Mouse (Mus musculus) cerebellum, adult 2 months (tissue): ENCODE data around the gene Tbc1d10c.

ENCODE experiments used
- CTCF ChIP-seq: fragments of 200-500 bp; IDR thresholded peaks from 2 replicates; pipeline ENCODE4 v1.5.1; 2011; ENCODE audit warnings: low read depth, mild to moderate bottlenecking, control low read depth, low read length, moderate library complexity, borderline replicate concordance; ENCODE audit not compliant: insufficient read depth
- POLR2A ChIP-seq: fragments of 200-500 bp; IDR thresholded peaks from 2 replicates; pipeline ENCODE4 v1.6.1; 2011; ENCODE audit warnings: low read length, control low read depth, borderline replicate concordance; ENCODE audit not compliant: insufficient read depth

DNA sequence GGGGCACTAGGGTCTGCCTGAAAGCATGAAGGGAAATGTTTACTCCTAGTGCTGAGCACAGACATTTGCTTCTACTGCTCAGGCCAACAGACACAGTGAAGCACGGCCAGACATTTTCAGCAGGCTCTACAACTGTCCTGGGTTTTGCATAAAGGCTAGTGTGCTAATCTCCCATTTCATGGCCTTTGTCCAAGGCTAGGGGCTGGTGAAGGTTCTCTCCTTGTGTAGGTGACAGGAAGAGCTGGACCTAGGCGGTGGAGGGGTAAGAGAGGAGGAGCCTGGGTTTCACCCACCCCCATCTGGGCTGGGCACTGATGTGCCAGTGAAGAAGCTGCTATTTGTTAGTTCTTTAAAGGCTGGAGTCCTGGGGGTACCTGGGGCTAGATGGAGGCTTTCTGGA is 26.4 kb downstream of the Tbc1d10c start:
- TF ChIP-seq CTCF (no peak), POLR2A (no peak)
